In the genomic region with DNA sequence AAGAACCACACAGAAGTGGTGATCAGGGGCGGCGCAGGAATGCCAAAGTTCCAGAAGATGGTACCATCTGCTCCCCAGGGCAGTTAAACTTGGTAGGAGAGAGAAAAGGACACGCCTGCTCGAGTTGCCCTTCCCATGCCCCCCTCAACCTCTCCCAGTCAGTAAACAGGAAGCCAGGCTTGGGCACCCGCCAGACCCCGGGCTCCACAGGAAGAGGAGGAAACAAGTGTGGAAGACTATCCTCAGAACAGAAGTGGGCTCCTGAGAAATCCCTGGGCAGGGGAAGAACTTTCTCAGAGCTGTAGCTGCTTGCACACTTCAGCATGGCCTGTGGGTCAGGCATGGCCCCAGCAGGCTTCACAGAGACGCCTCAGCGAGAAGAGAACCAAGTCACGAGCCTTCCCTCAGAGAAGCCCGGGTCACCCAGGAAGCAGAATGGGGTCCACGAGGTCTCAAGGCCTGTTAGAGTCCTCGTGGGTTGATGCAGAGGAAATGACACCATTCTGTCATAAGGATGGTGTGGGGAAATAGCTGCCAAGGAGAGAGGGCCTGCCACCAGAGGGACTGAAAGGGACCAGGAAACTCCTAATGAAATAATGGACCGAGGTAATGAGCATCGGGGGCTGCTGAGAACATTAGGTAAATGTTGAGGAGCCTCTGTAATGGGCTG, we compare ENCODE assay signal across 8 mouse cellular contexts. TPM values are rescaled to one million over a fixed set of nuclear protein-coding genes. Genes with fewer than 3 reads are reported as not detected.
DNase-seq lines count a peak whose midpoint lies in the region; ATAC-seq and TF ChIP-seq lines count a peak whose summit lies in the region.

No protein-coding gene starts in this region.

- no peaks in the 10 kb centered on the region for H3K27me3 ChIP-seq in forebrain, embryonic 12.5 days
- H3K27me3 ChIP-seq in forebrain, embryonic 13.5 days: no peaks in the 10 kb centered on the region
- H3K27me3 ChIP-seq in Patski: no peaks in the 10 kb centered on the region
- no peaks in the 10 kb centered on the region for H3K27me3 ChIP-seq in lung, postnatal 0 days (replicated peaks; ENCODE audit: insufficient read depth, low read length)

- CTCF ChIA-PET in Patski (lab: Charles Lee): interaction anchor here (1.0 kb wide), 1 partner anchor 9 kb away, joined by 3 read pairs; no protein-coding TSS in a partner anchor

- peaks cover 25% of the 10 kb centered on the region for H3K4me1 ChIP-seq in forebrain, embryonic 12.5 days
- H3K4me1 ChIP-seq in forebrain, embryonic 13.5 days: peaks cover 21% of the 10 kb centered on the region
- H3K4me1 ChIP-seq in lung, postnatal 0 days (ENCODE audit: insufficient read depth, low read depth, low read length): no peaks in the 10 kb centered on the region; the same call in 1 of the 2 replicates

- H3K9me3 ChIP-seq in forebrain, embryonic 12.5 days: no peaks in the 10 kb centered on the region
- H3K9me3 ChIP-seq in forebrain, embryonic 13.5 days (replicated peaks): no peaks in the 10 kb centered on the region
- no peaks in the 10 kb centered on the region for H3K9me3 ChIP-seq in lung, postnatal 0 days (ENCODE audit: low read length)

- whole genome bisulfite sequencing in forebrain, embryonic 12.5 days: 78% methylated on average over 14 of the region's 14 CpGs
- 80% methylated on average over 14 of the region's 14 CpGs for WGBS in forebrain, embryonic 13.5 days
- WGBS in lung, postnatal 0 days: 30% methylated on average over 14 of the region's 14 CpGs

- TF ChIP-seq EP300 in lung, postnatal 0 days (IDR thresholded peaks at IDR 0.05): peak; percentile 68

- in situ Hi-C loops in Patski (cut with MboI; ENCODE audit: low pct_unique_long_range_greater_than_20kb): loop anchor here (5.0 kb wide), 2 partner anchors 97 to 152 kb away; no protein-coding TSS in a partner anchor

- 0 out of 2 replicates have a peak overlapping the region, but pooled peaks have one; percentile 38 for H3K27ac ChIP-seq in forebrain, embryonic 12.5 days
- H3K27ac ChIP-seq in forebrain, embryonic 13.5 days: no peak overlapping the region
- H3K27ac ChIP-seq in lung, postnatal 0 days (ENCODE audit: low read length): peak overlapping the region; percentile 79

- TF ChIP-seq CTCF in Patski (IDR thresholded peaks at IDR 0.05): no peak
- TF ChIP-seq CTCF in lung, postnatal 0 days (IDR thresholded peaks at IDR 0.05): peak; percentile 52

- no peak overlapping the region for H3K4me3 ChIP-seq in forebrain, embryonic 12.5 days (replicated peaks)
- H3K4me3 ChIP-seq in forebrain, embryonic 13.5 days: no peak overlapping the region
- H3K4me3 ChIP-seq in lung, postnatal 0 days (ENCODE audit: low read depth, low read length): no peak overlapping the region

- no peak overlapping the region for H3K9ac ChIP-seq in forebrain, embryonic 12.5 days
- H3K9ac ChIP-seq in forebrain, embryonic 13.5 days: no peak overlapping the region
- no peak overlapping the region for H3K9ac ChIP-seq in lung, postnatal 0 days (replicated peaks; ENCODE audit: low read depth)

- intact Hi-C loops in gastrocnemius, postnatal 36 days (cut with DNase I): loop anchor here (5.0 kb wide), 1 partner anchor 152 kb away; no protein-coding TSS in a partner anchor

- no peak for DNase-seq in Patski (ENCODE audit: low read depth, low spot score)
- peak; percentile 58 to 76 for DNase-seq in gastrocnemius, postnatal 36 days
- peak; percentile 73 for DNase-seq in kidney, adult 18-20 months
- DNase-seq in lung, postnatal 0 days (ENCODE audit: low spot score): peak; percentile 70
- no peak for DNase-seq in T-cell, adult 2 months (ENCODE audit: low spot score)
- no peak for DNase-seq in adipocyte (ENCODE audit: low spot score)

- POLR2A ChIA-PET in Patski (lab: Charles Lee): no interaction called here

- H3K36me3 ChIP-seq in forebrain, embryonic 12.5 days (replicated peaks): no peaks in the 10 kb centered on the region
- no peaks in the 10 kb centered on the region for H3K36me3 ChIP-seq in forebrain, embryonic 13.5 days (ENCODE audit: poor library complexity, severe bottlenecking)
- H3K36me3 ChIP-seq in lung, postnatal 0 days (ENCODE audit: insufficient read depth, low read length): no peaks in the 10 kb centered on the region

- H3K4me2 ChIP-seq in forebrain, embryonic 12.5 days: no peak overlapping the region
- no peak overlapping the region for H3K4me2 ChIP-seq in forebrain, embryonic 13.5 days
- H3K4me2 ChIP-seq in lung, postnatal 0 days (replicated peaks; ENCODE audit: low read depth, low read length): peak overlapping the region; percentile 12; the same call in 1 of the 2 replicates

- ATAC-seq in forebrain, embryonic 12.5 days (ENCODE audit: low FRiP score): no peak
- ATAC-seq in forebrain, embryonic 13.5 days: no peak
- ATAC-seq in Patski: peak; percentile 31
- ATAC-seq in lung, postnatal 0 days: peak; percentile 92

RNA-seq across cellular contexts. Expression of gene Fam219a, which starts 14.2 kb away (rescaled TPM):
- 9.3 and 10.1 TPM in 2 replicates for polyA plus RNA-seq in forebrain, embryonic 12.5 days (2016; fragmentation: Nextera tagmentation; extraction: Ambion mirVana)
- 8.0 and 10.8 TPM in 2 replicates for polyA plus RNA-seq in forebrain, embryonic 13.5 days (2015; fragmentation: Nextera tagmentation; extraction: Ambion mirVana)
- polyA plus RNA-seq in Patski (2021): 19.3 TPM
- total RNA-seq in gastrocnemius, postnatal 36 days (2021): 10 to 100 TPM; 19.3 to 20.4 TPM
- polyA plus RNA-seq in lung, postnatal 0 days (2015; fragmentation: Nextera tagmentation; extraction: Ambion mirVana): 4.7 and 5.2 TPM in 2 replicates

RNA-seq across cellular contexts. Expression of gene Dnaic1, which starts 14.4 kb away (rescaled TPM):
- 1.5 TPM in 2 replicates for polyA plus RNA-seq in forebrain, embryonic 12.5 days (2016; fragmentation: Nextera tagmentation; extraction: Ambion mirVana)
- 1.0 and 2.2 TPM in 2 replicates for polyA plus RNA-seq in forebrain, embryonic 13.5 days (2015; fragmentation: Nextera tagmentation; extraction: Ambion mirVana)
- polyA plus RNA-seq in Patski (2021): 0.40 TPM
- total RNA-seq in gastrocnemius, postnatal 36 days (2021): not detected
- 8.9 and 9.0 TPM in 2 replicates for polyA plus RNA-seq in lung, postnatal 0 days (2015; fragmentation: Nextera tagmentation; extraction: Ambion mirVana)

RNA-seq across cellular contexts. Expression of gene 1110017D15Rik, which starts 38.0 kb away (rescaled TPM):
- polyA plus RNA-seq in forebrain, embryonic 12.5 days (2016; fragmentation: Nextera tagmentation; extraction: Ambion mirVana): 7.2 and 10.5 TPM in 2 replicates
- polyA plus RNA-seq in forebrain, embryonic 13.5 days (2015; fragmentation: Nextera tagmentation; extraction: Ambion mirVana): 9.1 and 14.3 TPM in 2 replicates
- polyA plus RNA-seq in Patski (2021): 0.21 TPM
- under 1 TPM in 1 of 2 experiments, not detected in 1; 0.37 TPM for total RNA-seq in gastrocnemius, postnatal 36 days (2021)
- polyA plus RNA-seq in lung, postnatal 0 days (2015; fragmentation: Nextera tagmentation; extraction: Ambion mirVana): 37.3 and 41.4 TPM in 2 replicates

RNA-seq across cellular contexts. Expression of gene AI464131, which starts 52.3 kb away (rescaled TPM):
- 6.3 and 7.8 TPM in 2 replicates for polyA plus RNA-seq in forebrain, embryonic 12.5 days (2016; fragmentation: Nextera tagmentation; extraction: Ambion mirVana)
- polyA plus RNA-seq in forebrain, embryonic 13.5 days (2015; fragmentation: Nextera tagmentation; extraction: Ambion mirVana): 3.0 and 3.1 TPM in 2 replicates
- 6.2 TPM for polyA plus RNA-seq in Patski (2021)
- total RNA-seq in gastrocnemius, postnatal 36 days (2021): 10 to 100 TPM; 66.0 to 66.5 TPM
- polyA plus RNA-seq in lung, postnatal 0 days (2015; fragmentation: Nextera tagmentation; extraction: Ambion mirVana): 5.0 and 5.5 TPM in 2 replicates

Comparison
In these comparisons a context has a peak if more than half of its experiments do, and no peak if none do; other contexts are left out.
1. ATAC-seq: peak in Patski (single experiment) and lung, postnatal 0 days (single experiment); none in forebrain, embryonic 12.5 days (single experiment) and forebrain, embryonic 13.5 days (single experiment).
2. DNase-seq: peak in gastrocnemius, postnatal 36 days (2 of 2), kidney, adult 18-20 months (single experiment) and lung, postnatal 0 days (single experiment); none in Patski (single experiment), T-cell, adult 2 months (single experiment) and adipocyte (single experiment).